Comparison of ENCODE assay signal across 8 mouse cellular contexts in the genomic region with DNA sequence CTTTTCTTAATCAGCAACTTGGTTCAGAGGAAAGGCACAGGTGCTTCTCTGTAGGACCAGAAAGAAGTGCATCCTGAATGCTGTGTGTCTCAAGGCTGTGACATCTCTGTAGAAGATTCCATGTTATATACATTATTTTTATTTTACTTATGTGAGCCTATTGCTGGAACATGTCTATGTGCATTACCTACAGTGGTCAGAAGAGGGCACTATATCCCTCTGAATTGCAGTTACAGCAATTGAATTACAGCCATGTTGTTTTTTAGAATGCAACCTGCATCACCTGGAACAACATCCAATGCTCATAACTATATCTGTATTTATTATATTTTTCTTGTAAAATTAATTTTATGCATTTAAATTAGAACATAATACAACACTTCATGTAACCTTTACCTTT. TPM values are rescaled to one million over a fixed set of nuclear protein-coding genes. Genes with fewer than 3 reads are reported as not detected.
A peak's percentile ranks its signal among the peaks of the same experiment; 100 is the strongest.
DNase-seq lines count a peak whose midpoint lies in the region; ATAC-seq and TF ChIP-seq lines count a peak whose summit lies in the region.
"Not testable (repeated sequence)": the region's sequence is repeated elsewhere in the genome, so short reads cannot be mapped to it uniquely, and the experiment has no call there.

No protein-coding gene starts in this region.

- H3K9ac ChIP-seq in MEL (ENCODE audit: control insufficient read depth, low read depth, low read length, poor library complexity, severe bottlenecking); forebrain, embryonic 14.5 days (ENCODE audit: low read length); limb, embryonic 14.5 days (ENCODE audit: low read depth, low read length, severe bottlenecking); stomach, postnatal 0 days (ENCODE audit: low read length): not testable (repeated sequence)

- TF ChIP-seq RAD21 in MEL (IDR thresholded peaks at IDR 0.05; ENCODE audit: low read depth, low read length): peak; percentile 83

- peak in 2 of 3 experiments; percentile 59 to 78; a peak in 5 of 6 replicates for TF ChIP-seq CTCF in MEL (IDR thresholded peaks at IDR 0.05 in 2 of 3, conservative IDR thresholded peaks at IDR 0.05 in 1 of 3; ENCODE audit: control insufficient read depth in 1 of 3, insufficient read depth in 1 of 3, low read depth in 2 of 3, low read length in 3 of 3, poor library complexity in 1 of 3, severe bottlenecking in 1 of 3)
- peak; percentile 65 for TF ChIP-seq CTCF in stomach, postnatal 0 days (IDR thresholded peaks at IDR 0.05; ENCODE audit: low read depth)

- not testable (repeated sequence) for H3K27me3 ChIP-seq in MEL (ENCODE audit: control insufficient read depth in 1 of 2, insufficient read depth in 2 of 2, low read length in 2 of 2); forebrain, embryonic 14.5 days (replicated peaks; ENCODE audit: control insufficient read depth, insufficient read depth, low read length); limb, embryonic 14.5 days (ENCODE audit: control insufficient read depth, insufficient read depth, low read length); stomach, postnatal 0 days (ENCODE audit: control insufficient read depth, insufficient read depth, low read length)

- H3K4me2 ChIP-seq in forebrain, embryonic 14.5 days (ENCODE audit: low read length); limb, embryonic 14.5 days (replicated peaks; ENCODE audit: low read depth, low read length, severe bottlenecking); stomach, postnatal 0 days (replicated peaks; ENCODE audit: low read depth): not testable (repeated sequence)

- not testable (repeated sequence) for H3K36me3 ChIP-seq in MEL (ENCODE audit: control insufficient read depth in 1 of 2, insufficient read depth in 2 of 2, low read length in 2 of 2); forebrain, embryonic 14.5 days (ENCODE audit: control insufficient read depth, insufficient read depth, low read length); limb, embryonic 14.5 days (ENCODE audit: control insufficient read depth, insufficient read depth, low read length); stomach, postnatal 0 days (ENCODE audit: control insufficient read depth, insufficient read depth, low read length)

- H3K9me3 ChIP-seq in MEL (replicated peaks; ENCODE audit: insufficient read depth, low read length); forebrain, embryonic 14.5 days (replicated peaks; ENCODE audit: control insufficient read depth, low read length); limb, embryonic 14.5 days (ENCODE audit: control insufficient read depth, low read length); stomach, postnatal 0 days (ENCODE audit: control insufficient read depth, low read length): not testable (repeated sequence)

- not testable (repeated sequence) for TF ChIP-seq POLR2A in MEL (IDR thresholded peaks at IDR 0.05; ENCODE audit: control insufficient read depth in 1 of 2, insufficient read depth in 1 of 2, low read depth in 1 of 2, low read length in 2 of 2, poor library complexity in 1 of 2); limb, embryonic 14.5 days (IDR thresholded peaks at IDR 0.05; ENCODE audit: borderline replicate concordance, extremely low read depth, insufficient read depth, insufficient read length)

- not testable (repeated sequence) for H3K4me1 ChIP-seq in MEL (ENCODE audit: control insufficient read depth in 1 of 2, insufficient read depth in 2 of 2, low read length in 2 of 2); forebrain, embryonic 14.5 days (ENCODE audit: control insufficient read depth, insufficient read depth, low read length); limb, embryonic 14.5 days (ENCODE audit: control insufficient read depth, insufficient read depth, low read length); stomach, postnatal 0 days (replicated peaks; ENCODE audit: control insufficient read depth, insufficient read depth)

- not testable (repeated sequence) for H3K4me3 ChIP-seq in MEL (ENCODE audit: control insufficient read depth in 1 of 2, insufficient read depth in 1 of 2, low read depth in 2 of 2, low read length in 2 of 2); forebrain, embryonic 14.5 days (ENCODE audit: low read depth, low read length); limb, embryonic 14.5 days (replicated peaks; ENCODE audit: low read length); stomach, postnatal 0 days (ENCODE audit: low read depth, low read length)

- H3K27ac ChIP-seq in MEL (ENCODE audit: control insufficient read depth, low read depth, low read length); forebrain, embryonic 14.5 days (ENCODE audit: low read depth, low read length); limb, embryonic 14.5 days (replicated peaks; ENCODE audit: low read depth, low read length); stomach, postnatal 0 days (replicated peaks): not testable (repeated sequence)

- ATAC-seq in forebrain, embryonic 14.5 days; limb, embryonic 14.5 days (ENCODE audit: low FRiP score, low read depth); stomach, postnatal 0 days (ENCODE audit: low FRiP score, low TSS enrichment): not testable (repeated sequence)

- TF ChIP-seq EP300 in MEL (IDR thresholded peaks at IDR 0.05; ENCODE audit: low read depth in 1 of 2, low read length in 2 of 2); stomach, postnatal 0 days (optimal IDR thresholded peaks at IDR 0.05): not testable (repeated sequence)

- DNase-seq in 3134 (ENCODE audit: extremely low read depth, insufficient read length, low spot score) (peak; percentile 9), MEL (ENCODE audit: low read depth, low spot score) (peak; percentile 86)
- peak; percentile 34 for DNase-seq in c-Kit-negative CD71-positive TER-119-positive erythroid progenitor cells, embryonic 14.5 days (ENCODE audit: low read depth, low spot score)
- peak; percentile 51 for DNase-seq in forebrain, embryonic 14.5 days (ENCODE audit: low spot score)
- DNase-seq in induced T-regulatory cell, adult 2 months (ENCODE audit: low read depth): peak; percentile 84
- peak; percentile 25 for DNase-seq in limb, embryonic 14.5 days (ENCODE audit: low spot score)
- peak; percentile 70 for DNase-seq in mesoderm, embryonic 11.5 days (ENCODE audit: low read depth, low spot score)
- DNase-seq in stomach, postnatal 0 days (ENCODE audit: low spot score): not testable (repeated sequence)

- H3K79me2 ChIP-seq in MEL (ENCODE audit: control insufficient read depth, insufficient read depth, low read length, poor library complexity): not testable (repeated sequence)

TF ChIP-seq in MEL, 35 proteins besides CTCF, POLR2A, EP300 and RAD21:
- peak; percentile 53; the same call in 1 of the 2 replicates for TF ChIP-seq TBP (IDR thresholded peaks at IDR 0.05; ENCODE audit: low read depth, low read length)
- TF ChIP-seq ZC3H11A (IDR thresholded peaks at IDR 0.05; ENCODE audit: low read depth, low read length): peak; percentile 74
- TF ChIP-seq SMC3 (IDR thresholded peaks at IDR 0.05; ENCODE audit: low read depth, low read length): peak; percentile 70
- TF ChIP-seq ZNF384 (IDR thresholded peaks at IDR 0.05; ENCODE audit: low read depth, low read length): peak; percentile 34; the same call in 1 of the 2 replicates

RNA-seq across cellular contexts. Expression of gene Gm49359, which starts 3.3 kb away (rescaled TPM):
- total RNA-seq in MEL (2012; rRNA removed): 3.5 TPM in 2 replicates
- 100 to 1,000 TPM in 1 of 2 experiments, 1 to 10 TPM in 1; 5.2 to 144 TPM for polyA plus RNA-seq in MEL (2012; ENCODE audit: insufficient read depth in 1 of 2, insufficient read length in 2 of 2, low read depth in 1 of 2, low replicate concordance in 2 of 2, missing spikeins in 1 of 2)
- polyA plus RNA-seq in forebrain, embryonic 14.5 days (2014; fragmentation: Nextera tagmentation; extraction: Ambion mirVana): 6.7 and 11.3 TPM in 2 replicates
- 4.4 and 7.4 TPM in 2 replicates for polyA plus RNA-seq in limb, embryonic 14.5 days (2012; rRNA removed)
- polyA plus RNA-seq in limb, embryonic 14.5 days (2014; fragmentation: Nextera tagmentation; extraction: Ambion mirVana): 10.0 and 11.3 TPM in 2 replicates
- 5.4 and 6.0 TPM in 2 replicates for polyA plus RNA-seq in stomach, postnatal 0 days (2015; fragmentation: Nextera tagmentation; extraction: Ambion mirVana)
